Mouse (Mus musculus) adrenal gland (tissue): ENCODE data around the gene Fra10ac1.

Experiments used
- intact Hi-C: fragments of 180-260 bp; cut with DNase I; formaldehyde crosslinking; loops from one replicate; pipeline ENCODE4 v1.15.1; 2025
- long read RNA-seq, 2 experiments: library from polyadenylated mRNA; unstranded; transcript quantifications; one replicate each; pipeline ENCODE4 v2.0.0; 2020; ENCODE audit warnings: borderline replicate concordance in 1 of 2; ENCODE audit not compliant: insufficient replicate concordance in 1 of 2

The Fra10ac1 gene
- long read RNA-seq, experiment 1, transcript Fra10ac1-201 (14 exons, 1,402 nt): major isoform, 5 of 13 reads
- long read RNA-seq, experiment 1, partial matches to known transcripts: 4 of 13 reads
- long read RNA-seq, experiment 1, other reads (novel, unspliced or antisense): 3 of 13 reads
- long read RNA-seq, experiment 2, transcript Fra10ac1-201 (14 exons, 1,402 nt): major isoform, 10 of 26 reads
- long read RNA-seq, experiment 2, partial matches to known transcripts: 10 of 26 reads
- long read RNA-seq, experiment 2, other reads (novel, unspliced or antisense): 5 of 26 reads

GRCm38 (mm10) chr19:38223905-38224684 lies at the start of gene Fra10ac1:
Gene Fra10ac1, minus strand, starts transcription at chr19:38224156.
- intact Hi-C loops: loop anchor here (10.0 kb wide), 1 partner anchor 131 kb away; no protein-coding TSS in a partner anchor

DNA sequence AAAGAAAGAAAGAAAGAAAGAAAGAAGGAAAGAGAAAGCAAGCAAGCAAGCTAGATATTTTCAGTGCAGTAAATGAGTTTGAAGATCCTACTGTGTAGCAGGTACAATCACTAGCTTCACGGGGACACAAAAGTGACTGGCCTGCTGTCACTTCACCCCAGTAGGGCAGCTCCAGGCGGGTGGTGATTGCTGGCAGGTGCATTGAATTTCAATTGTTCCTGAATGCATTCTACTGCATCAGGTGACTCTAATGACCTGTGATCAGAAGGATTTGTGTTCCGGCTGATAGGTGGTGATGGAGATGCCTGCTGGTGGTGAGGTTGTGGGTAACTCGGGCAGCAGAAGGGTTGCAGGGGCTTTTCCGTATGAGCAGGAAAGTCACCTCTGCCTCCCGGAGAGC lies 47.1 kb upstream of the Fra10ac1 start:
- intact Hi-C loops: no loop called here

DNA sequence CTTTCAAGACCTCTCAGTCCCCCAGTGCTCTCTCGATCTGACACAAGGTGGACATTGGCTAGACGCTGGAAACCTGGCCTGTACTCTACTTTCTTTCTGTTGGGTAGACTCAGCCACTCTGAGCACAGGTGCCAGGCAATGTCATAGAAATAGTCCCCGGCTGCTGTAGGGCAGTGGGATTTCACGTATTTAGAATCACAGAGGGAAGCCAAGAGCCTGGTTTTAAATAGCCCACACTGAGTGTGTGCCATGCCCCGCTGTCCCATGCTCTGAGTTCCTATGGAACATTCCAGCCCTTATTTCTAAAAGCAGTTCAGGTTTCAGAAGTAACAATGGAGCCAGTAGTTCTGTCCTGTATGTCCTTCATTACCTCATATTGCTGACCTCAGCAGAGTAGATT lies 43.5 kb upstream of the Fra10ac1 start:
- intact Hi-C loops: no loop called here

DNA sequence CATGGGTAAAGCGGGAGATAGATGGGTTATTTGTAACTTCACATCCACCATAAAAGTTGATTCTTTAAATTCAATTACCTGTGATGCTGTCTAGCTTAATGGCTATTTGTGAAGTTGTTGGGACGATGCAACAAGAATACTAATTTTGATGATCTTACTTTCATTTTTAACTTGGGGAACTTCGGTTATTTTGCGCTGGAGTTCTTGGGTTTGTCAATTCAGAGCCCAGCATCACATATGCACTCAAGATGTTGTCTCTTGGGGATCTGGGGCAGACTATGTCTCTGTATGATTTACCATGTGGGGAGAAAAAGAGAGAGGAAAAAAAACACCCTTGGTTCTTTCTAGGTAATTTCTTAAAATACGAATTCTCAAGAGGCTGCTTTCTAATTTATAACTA lies 41.8 kb upstream of the Fra10ac1 start:
- intact Hi-C loops: no loop called here

DNA sequence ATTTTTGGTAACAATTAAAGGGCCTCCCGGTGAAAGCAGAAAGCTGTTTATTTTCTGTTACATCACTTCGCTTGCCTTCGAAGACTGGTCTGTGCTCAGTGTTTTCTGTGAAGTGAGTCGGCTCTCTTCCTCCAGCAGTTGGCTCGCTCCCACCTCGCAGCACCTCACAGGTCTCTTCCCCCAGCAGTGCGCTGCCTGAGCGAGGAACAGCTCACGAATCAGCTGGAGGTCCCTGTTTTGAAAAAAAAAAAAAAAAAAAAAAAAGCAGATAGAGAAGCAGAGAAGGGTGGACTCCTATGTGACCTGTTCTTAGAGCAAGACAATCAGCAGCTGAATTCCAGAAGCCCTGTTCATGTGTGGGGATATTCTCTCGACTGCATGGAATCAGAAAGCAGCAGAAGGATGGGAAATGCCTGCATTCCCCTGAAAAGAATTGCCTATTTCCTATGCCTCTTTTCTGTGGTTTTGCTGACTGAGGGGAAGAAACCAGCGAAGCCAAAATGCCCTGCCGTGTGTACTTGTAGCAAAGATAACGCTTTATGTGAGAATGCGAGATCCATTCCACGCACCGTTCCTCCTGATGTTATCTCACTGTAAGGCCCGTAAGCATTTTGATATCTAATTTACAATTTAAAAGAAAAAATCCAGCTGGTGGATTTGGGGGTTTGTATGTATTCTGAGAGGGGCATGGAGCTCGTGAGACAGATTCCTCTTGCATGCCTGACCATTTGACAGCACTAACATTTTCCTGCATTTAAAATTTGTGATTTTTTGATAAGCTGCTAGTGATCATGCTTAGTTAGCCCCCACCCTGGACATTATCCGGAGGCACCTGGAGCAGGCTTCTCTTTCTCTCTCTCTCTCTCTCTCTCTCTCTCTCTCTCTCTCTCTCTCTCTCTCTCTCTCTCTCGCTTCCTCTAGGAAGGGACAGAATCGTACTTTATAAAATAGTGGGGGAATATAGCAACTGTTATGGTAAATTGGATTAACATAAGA lies 40.8 kb upstream of the Fra10ac1 start, which contains the start of gene Lgi1:
TSS of gene Lgi1 (plus strand) at position 32 of the 996 bp plus-strand sequence.
- intact Hi-C loops: no loop called here

DNA sequence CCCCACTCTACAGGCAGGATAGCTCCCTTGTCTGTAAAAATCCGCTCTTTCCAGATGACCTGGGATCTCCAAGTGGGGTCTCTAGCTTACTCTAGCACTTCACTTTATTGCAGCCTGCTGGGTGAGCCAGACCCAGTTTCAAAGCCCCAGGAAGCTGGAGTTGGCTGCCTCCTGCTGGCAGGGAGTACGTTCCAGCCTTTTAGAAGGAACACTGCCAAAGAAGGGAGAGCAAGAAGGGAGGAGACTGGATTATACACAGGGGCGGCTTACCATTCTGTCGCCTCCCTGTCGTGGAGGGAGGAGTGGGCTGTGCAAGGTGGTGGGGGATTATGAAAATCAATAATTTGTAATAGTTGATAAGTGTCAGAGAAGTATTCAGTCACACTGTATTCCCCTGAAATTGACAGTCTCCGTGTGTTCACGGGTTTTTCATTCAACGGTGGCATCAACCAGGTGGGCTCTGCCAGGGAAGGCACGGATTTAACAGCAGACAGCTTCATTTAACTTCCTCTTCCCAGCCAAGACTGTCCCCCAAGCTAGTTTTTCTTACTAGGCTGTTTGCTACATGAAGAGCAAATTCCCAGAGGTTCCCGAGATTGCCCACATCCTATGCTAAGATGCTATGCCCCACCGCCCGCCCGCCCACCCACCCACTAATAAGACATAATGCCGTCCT lies 40.0 kb upstream of the Fra10ac1 start:
- intact Hi-C loops: no loop called here

DNA sequence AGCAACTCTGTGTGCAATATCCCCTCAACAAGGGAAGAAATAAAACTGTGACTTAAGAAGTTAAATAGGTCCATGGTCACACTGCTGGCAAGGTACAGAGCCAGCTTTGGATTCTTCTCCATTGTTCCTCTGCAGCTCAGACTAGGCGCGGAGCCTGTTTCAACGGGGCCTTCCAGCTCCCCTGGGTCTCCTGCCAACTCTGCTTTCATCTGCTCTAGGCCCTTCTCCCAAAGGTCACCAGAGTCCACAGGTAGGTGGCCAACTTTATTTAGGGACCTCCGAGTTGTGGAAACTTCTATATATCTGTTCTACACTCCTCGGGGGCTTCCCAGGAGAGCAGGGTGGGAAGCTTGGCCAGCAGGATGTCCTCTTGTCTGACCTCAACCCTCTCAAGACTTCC lies 37.4 kb upstream of the Fra10ac1 start:
- intact Hi-C loops: no loop called here

- intact Hi-C loops: no loop called here
These were observed 36.4 kb upstream of the Fra10ac1 start for GRCm38 (mm10) chr19:38260346-38260745.

DNA sequence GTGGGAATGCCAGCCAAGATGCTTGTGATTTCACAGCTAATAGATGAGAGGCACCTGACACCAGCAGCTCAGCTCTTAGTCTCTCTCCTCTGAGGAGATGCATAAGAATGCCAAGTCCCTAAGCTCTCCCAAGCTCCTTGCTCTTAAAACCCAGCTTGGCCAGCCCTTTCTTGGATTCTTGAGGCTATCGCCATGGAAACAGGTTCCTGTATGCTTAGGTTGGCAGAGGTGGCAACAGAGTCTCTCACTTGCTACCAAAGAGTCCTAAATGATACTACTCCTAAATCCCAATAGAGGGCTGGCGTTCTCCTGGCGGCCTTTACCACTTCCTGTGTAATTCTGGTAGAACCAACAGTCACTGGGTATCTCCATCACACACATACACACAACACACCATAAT lies 35.5 kb upstream of the Fra10ac1 start:
- intact Hi-C loops: no loop called here

- intact Hi-C loops: no loop called here
These were observed 34.7 kb upstream of the Fra10ac1 start for GRCm38 (mm10) chr19:38258651-38259065.

DNA sequence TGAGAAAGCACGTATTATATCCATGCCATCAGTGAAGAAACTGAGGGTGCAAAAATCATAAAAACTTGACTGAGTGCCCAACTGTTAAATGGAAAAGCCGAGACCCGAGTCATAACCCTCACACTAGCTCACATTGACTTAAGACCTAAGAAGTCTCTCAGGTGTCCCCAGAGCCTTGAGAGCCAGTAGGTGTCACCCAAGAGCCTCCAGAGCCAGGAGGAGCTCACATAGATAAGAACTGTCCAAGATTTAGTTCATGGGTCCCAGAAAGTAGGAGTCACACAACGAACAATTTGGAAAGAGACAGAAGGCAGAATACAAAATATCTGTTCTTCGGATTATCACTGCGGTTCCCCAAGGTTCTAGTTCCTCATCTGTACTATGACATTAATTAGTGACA lies 29.8 kb upstream of the Fra10ac1 start:
- intact Hi-C loops: loop anchor here (5.0 kb wide), 2 partner anchors 99 to 179 kb away; no protein-coding TSS in a partner anchor

DNA sequence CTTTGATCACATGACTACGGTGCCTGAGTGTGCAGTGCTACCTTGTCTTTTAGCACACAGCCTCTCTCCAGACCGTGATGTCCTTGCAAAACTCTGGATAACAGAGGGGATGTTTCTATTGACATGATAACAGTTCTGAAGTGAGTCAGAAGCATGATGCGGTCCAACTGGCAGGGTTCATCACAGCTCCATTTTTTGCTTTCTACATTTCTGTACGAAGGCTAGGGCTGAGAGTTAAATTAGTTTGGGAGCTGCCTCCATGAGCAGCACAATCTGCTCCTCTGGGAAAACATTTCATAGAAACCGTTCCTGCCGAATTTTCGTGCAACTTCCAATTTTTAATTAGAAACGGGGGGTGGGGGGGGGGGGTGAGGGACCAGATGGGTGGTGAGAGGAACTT lies 25.7 kb upstream of the Fra10ac1 start:
- intact Hi-C loops: loop anchor here (5.0 kb wide), 2 partner anchors 103 to 183 kb away; no protein-coding TSS in a partner anchor

GRCm38 (mm10) chr19:38246177-38246622 lies 22.2 kb upstream of the Fra10ac1 start:
- intact Hi-C loops: no loop called here

DNA sequence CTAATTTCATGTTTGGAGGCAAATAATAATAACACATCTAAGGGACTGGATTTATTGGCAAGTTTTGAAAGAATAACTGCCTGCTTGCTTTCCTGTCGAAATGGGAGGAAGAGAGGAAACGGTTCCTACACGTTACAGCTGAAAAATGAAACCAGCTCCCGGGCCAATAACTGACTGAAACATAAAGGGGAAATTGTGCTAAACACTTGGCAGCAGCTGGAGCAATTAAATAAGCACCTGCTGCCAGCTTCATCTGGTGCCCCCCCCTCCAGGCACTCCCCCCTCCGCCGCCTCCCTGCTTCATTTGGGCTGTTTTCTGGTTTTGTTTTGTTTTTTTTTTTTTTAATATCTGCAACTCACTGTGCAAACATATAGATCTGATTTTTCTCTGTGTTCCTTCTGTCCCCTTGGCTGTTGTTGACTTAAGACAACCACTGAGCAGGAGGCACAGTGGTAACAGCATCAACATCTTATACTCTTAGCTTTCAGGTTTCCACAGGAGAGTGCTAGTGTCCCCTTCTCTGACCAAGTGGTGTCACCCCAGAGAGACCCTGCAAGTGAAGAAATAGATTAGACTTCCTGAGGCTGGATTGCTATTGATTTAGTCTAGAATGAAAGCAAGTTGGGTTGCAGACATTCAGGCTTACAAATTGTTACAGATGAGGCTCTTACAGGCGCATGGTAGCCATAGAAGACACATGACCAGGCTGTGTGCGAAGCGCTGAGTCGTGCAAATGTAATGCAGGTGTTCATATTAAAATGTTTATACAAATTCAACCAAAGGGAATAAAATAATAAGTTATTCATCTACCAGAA lies 21.6 kb upstream of the Fra10ac1 start:
- intact Hi-C loops: no loop called here

DNA sequence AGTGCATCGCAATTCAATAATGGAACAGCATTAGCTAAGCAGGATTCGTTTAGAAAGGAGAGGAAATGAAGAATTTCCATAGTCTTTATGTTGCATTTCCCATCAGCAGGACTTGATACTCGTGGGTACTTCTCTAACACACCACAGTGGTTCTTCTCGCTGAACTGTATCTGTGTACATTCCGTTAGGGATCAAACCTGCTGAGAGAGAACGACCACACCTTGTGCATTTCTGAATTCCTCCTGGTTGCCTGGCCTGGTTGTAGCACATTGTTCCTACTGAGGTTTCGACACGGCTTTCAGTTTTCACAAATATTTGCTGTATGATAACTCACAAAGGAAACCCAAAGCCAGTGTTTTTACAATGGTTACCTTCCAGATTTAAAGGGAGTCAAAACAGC lies 20.8 kb upstream of the Fra10ac1 start:
- intact Hi-C loops: no loop called here

- intact Hi-C loops: no loop called here
These were observed 18.4 kb upstream of the Fra10ac1 start for GRCm38 (mm10) chr19:38242314-38242852.

- intact Hi-C loops: no loop called here
These were observed 14.4 kb upstream of the Fra10ac1 start for GRCm38 (mm10) chr19:38238213-38238951.

DNA sequence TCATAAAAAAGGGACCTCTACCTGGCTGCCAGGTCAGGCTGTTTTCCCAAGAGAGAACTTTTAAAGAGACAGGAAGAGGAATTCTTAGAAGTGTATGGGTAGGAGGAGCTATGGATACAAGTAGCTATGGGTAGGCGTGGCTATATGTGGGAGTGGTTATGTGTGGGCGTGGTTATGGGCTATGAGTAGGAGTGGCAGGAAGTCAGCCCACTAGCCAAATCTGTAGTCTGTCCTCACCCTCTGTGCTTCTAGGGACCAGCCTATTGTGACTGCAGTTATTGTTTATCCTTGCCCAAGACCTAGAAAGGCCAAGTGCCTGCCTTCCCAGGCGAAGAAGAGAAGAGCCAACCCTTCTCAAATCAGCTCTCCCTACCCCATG lies 13.9 kb upstream of the Fra10ac1 start:
- intact Hi-C loops: no loop called here

GRCm38 (mm10) chr19:38236526-38236925 lies 12.6 kb upstream of the Fra10ac1 start:
- intact Hi-C loops: no loop called here
